Mouse (Mus musculus) c-Kit-positive CD71-negative TER-119-negative erythroid progenitor cells, embryonic 14.5 days (primary cell): Measurements from ENCODE around the gene B230104I21Rik.

Experiments
- DNase-seq: peaks from one replicate; pipeline ENCODE4 v3.0.0-alpha.2; 2013; ENCODE audit warnings: low read depth

The B230104I21Rik gene

GRCm38 (mm10) chr4:154348197-154348786 lies 12.4 kb downstream of the B230104I21Rik start:
- DNase-seq = no peak

GRCm38 (mm10) chr4:154352246-154352645 lies 16.3 kb downstream of the B230104I21Rik start:
- DNase-seq = no peak

GRCm38 (mm10) chr4:154355408-154355807 lies 19.5 kb downstream of the B230104I21Rik start:
- no peak for DNase-seq

- no peak for DNase-seq
Measured at GRCm38 (mm10) chr4:154358370-154358769, 22.4 kb downstream of the B230104I21Rik start.

GRCm38 (mm10) chr4:154358816-154359215 lies 22.9 kb downstream of the B230104I21Rik start:
- DNase-seq = no peak

GRCm38 (mm10) chr4:154359762-154360300 lies 23.9 kb downstream of the B230104I21Rik start:
- DNase-seq = no peak

- no peak for DNase-seq
Measured at GRCm38 (mm10) chr4:154360441-154360840, 24.5 kb downstream of the B230104I21Rik start.

- no peak for DNase-seq
Measured at GRCm38 (mm10) chr4:154360850-154361249, 24.9 kb downstream of the B230104I21Rik start.

- no peak for DNase-seq
Measured at GRCm38 (mm10) chr4:154364752-154365151, 28.8 kb downstream of the B230104I21Rik start.

- no peak for DNase-seq
Measured at GRCm38 (mm10) chr4:154366836-154367235, 30.9 kb downstream of the B230104I21Rik start.

- no peak for DNase-seq
Measured at GRCm38 (mm10) chr4:154369089-154369488, 33.2 kb downstream of the B230104I21Rik start.

GRCm38 (mm10) chr4:154370841-154371240 lies 34.9 kb downstream of the B230104I21Rik start:
- DNase-seq = no peak

GRCm38 (mm10) chr4:154371542-154372247 lies 35.8 kb downstream of the B230104I21Rik start:
- DNase-seq = no peak

GRCm38 (mm10) chr4:154375939-154376625 lies 40.2 kb downstream of the B230104I21Rik start:
- DNase-seq = no peak

- no peak for DNase-seq
Measured at GRCm38 (mm10) chr4:154378876-154379275, 42.9 kb downstream of the B230104I21Rik start.

GRCm38 (mm10) chr4:154385208-154385607 lies 49.3 kb downstream of the B230104I21Rik start:
- DNase-seq = no peak

- DNase-seq = no peak
Measured at GRCm38 (mm10) chr4:154385918-154386317, 50.0 kb downstream of the B230104I21Rik start.

- DNase-seq = no peak
Measured at GRCm38 (mm10) chr4:154386810-154387209, 50.9 kb downstream of the B230104I21Rik start.

- no peak for DNase-seq
Measured at GRCm38 (mm10) chr4:154389641-154390040, 53.7 kb downstream of the B230104I21Rik start.

- DNase-seq = no peak
Measured at GRCm38 (mm10) chr4:154390333-154391080, 54.6 kb downstream of the B230104I21Rik start.

- no peak for DNase-seq
Measured at GRCm38 (mm10) chr4:154392641-154393040, 56.7 kb downstream of the B230104I21Rik start.
